27 mouse cellular contexts compared by ENCODE assay signal in genomic region chr12:102262809-102263208, GRCm38 (mm10). TPM values are rescaled to one million over a fixed set of nuclear protein-coding genes. Genes with fewer than 3 reads are reported as not detected.
DNase-seq lines count a peak whose midpoint lies in the region; ATAC-seq and TF ChIP-seq lines count a peak whose summit lies in the region.
"Had no signal": no experiment of that assay in that cellular context is flagged by ENCODE, and none has a peak within 500 bp of the region (broad histone marks: within the 10 kb centered on the region; RNA-seq: fewer than 3 reads in every experiment).

No protein-coding gene starts in this region.

- ATAC-seq in lung, embryonic 15.5 days (ENCODE audit: borderline replicate concordance, extremely low read depth, low FRiP score, low TSS enrichment) = peak; percentile 14; the same call in 1 of the 2 replicates
- peak; percentile 4; the same call in 1 of the 2 replicates for ATAC-seq in granulocyte monocyte progenitor cell, adult 5-6 weeks (replicated peaks; ENCODE audit: poor library complexity, severe bottlenecking)
- ATAC-seq in intestine, postnatal 0 days = no peak
- ATAC-seq: forebrain, embryonic 13.5 days; inflammation-experienced regulatory T-cells, adult 6 months; midbrain, embryonic 16.5 days had no signal

- H3K9ac ChIP-seq in lung, embryonic 15.5 days = no peak overlapping the region
- no peak overlapping the region for H3K9ac ChIP-seq in intestine, postnatal 0 days (ENCODE audit: low read depth, low read length)
- H3K9ac ChIP-seq: forebrain, embryonic 13.5 days; heart, embryonic 13.5 days; hindbrain, embryonic 15.5 days; limb, embryonic 15.5 days; liver, embryonic 14.5 days had no signal

- no peaks in the 10 kb centered on the region for H3K27me3 ChIP-seq in lung, embryonic 15.5 days
- H3K27me3 ChIP-seq in intestine, postnatal 0 days (replicated peaks; ENCODE audit: control insufficient read depth, insufficient read depth, low read length) = no peaks in the 10 kb centered on the region
- H3K27me3 ChIP-seq: forebrain, embryonic 13.5 days; heart, embryonic 13.5 days; hindbrain, embryonic 15.5 days; limb, embryonic 15.5 days had no signal

- 0 out of 2 replicates have a peak overlapping the region, but pooled peaks have one; percentile 25 for H3K27ac ChIP-seq in lung, embryonic 15.5 days
- H3K27ac ChIP-seq in intestine, postnatal 0 days (ENCODE audit: low read depth, low read length) = peak overlapping the region; percentile 86; the same call in 1 of the 2 replicates
- H3K27ac ChIP-seq: forebrain, embryonic 13.5 days; heart, embryonic 13.5 days; hindbrain, embryonic 15.5 days; limb, embryonic 15.5 days; liver, embryonic 14.5 days had no signal

- peaks cover 25% of the 10 kb centered on the region for H3K4me1 ChIP-seq in lung, embryonic 15.5 days
- H3K4me1 ChIP-seq in intestine, postnatal 0 days (replicated peaks; ENCODE audit: control insufficient read depth, insufficient read depth, low read length) = peaks cover 15% of the 10 kb centered on the region; the same call in 1 of the 2 replicates
- H3K4me1 ChIP-seq: forebrain, embryonic 13.5 days; hindbrain, embryonic 15.5 days had no signal

- H3K4me2 ChIP-seq in lung, embryonic 15.5 days = no peak overlapping the region
- no peak overlapping the region for H3K4me2 ChIP-seq in intestine, postnatal 0 days (replicated peaks; ENCODE audit: low read depth)
- H3K4me2 ChIP-seq: forebrain, embryonic 13.5 days; heart, embryonic 13.5 days; hindbrain, embryonic 15.5 days; limb, embryonic 15.5 days had no signal

- TF ChIP-seq CTCF in intestine, postnatal 0 days (IDR thresholded peaks at IDR 0.05; ENCODE audit: low read depth) = no peak

- H3K36me3 ChIP-seq in lung, embryonic 15.5 days = no peaks in the 10 kb centered on the region
- no peaks in the 10 kb centered on the region for H3K36me3 ChIP-seq in intestine, postnatal 0 days (ENCODE audit: control insufficient read depth, insufficient read depth)
- H3K36me3 ChIP-seq: heart, embryonic 13.5 days; hindbrain, embryonic 15.5 days; limb, embryonic 10.5 days; limb, embryonic 15.5 days had no signal

- 69% methylated on average over 2 of the region's 2 CpGs for WGBS in lung, embryonic 15.5 days
- WGBS in intestine, postnatal 0 days = 78% methylated on average over 2 of the region's 2 CpGs

- no peaks in the 10 kb centered on the region for H3K9me3 ChIP-seq in lung, embryonic 15.5 days
- no peaks in the 10 kb centered on the region for H3K9me3 ChIP-seq in intestine, postnatal 0 days (ENCODE audit: control insufficient read depth)
- H3K9me3 ChIP-seq: forebrain, embryonic 13.5 days; heart, embryonic 13.5 days; hindbrain, embryonic 15.5 days; limb, embryonic 10.5 days; limb, embryonic 15.5 days had no signal

- H3K4me3 ChIP-seq in lung, embryonic 15.5 days = no peak overlapping the region
- no peak overlapping the region for H3K4me3 ChIP-seq in intestine, postnatal 0 days (ENCODE audit: low read depth, low read length)
- H3K4me3 ChIP-seq: erythroblast, embryonic 14.5 days; forebrain, embryonic 13.5 days; heart, adult 2 months; heart, embryonic 13.5 days; hindbrain, embryonic 15.5 days; limb, embryonic 10.5 days; limb, embryonic 15.5 days had no signal

- no peak for DNase-seq in lung, postnatal 4 days
- DNase-seq in heart, adult 9 months (ENCODE audit: low spot score in 2 of 2) = no peak
- no peak for DNase-seq in urinary bladder, postnatal 14 days (ENCODE audit: low spot score)
- DNase-seq: adrenal gland, postnatal 25 days; B cell, adult 2 months; cerebellum, adult 2 months; cerebellum, postnatal 14 days; gastrocnemius, postnatal 36 days; heart, adult 2 months; heart, postnatal 10 days; kidney, adult 8-10 months; layer of hippocampus, postnatal 36 days; right cerebral cortex, adult 18-20 months; spleen, adult 18-20 months; thymus, postnatal 4 days had no signal

RNA-seq across cellular contexts. Expression of gene Rin3, which starts 20.0 kb away (rescaled TPM):
- 12.7 and 14.2 TPM in 2 replicates for polyA plus RNA-seq in lung, embryonic 15.5 days (2015; fragmentation: Nextera tagmentation; extraction: Ambion mirVana)
- 263 and 340 TPM in 2 replicates for total RNA-seq in granulocyte monocyte progenitor cell, adult 5-6 weeks (2014; fragmentation: Nextera tagmentation)
- 64.3 and 71.5 TPM in 2 replicates for total RNA-seq in granulocyte monocyte progenitor cell, adult 5-6 weeks (2017)
- polyA plus RNA-seq in intestine, postnatal 0 days (2015; fragmentation: Nextera tagmentation; extraction: Ambion mirVana) = 8.8 and 10.5 TPM in 2 replicates
